Mouse (Mus musculus): ENCODE measurements around the gene Padi4. TPM values are rescaled to one million over a fixed set of nuclear protein-coding genes. Genes with fewer than 3 reads are reported as not detected.

Gene Padi4
- polyA plus RNA-seq, 1 experiment: 0.61 TPM

- peaks cover 29% of the 10 kb centered on the region for H3K4me1 ChIP-seq (ENCODE audit: control insufficient read depth, insufficient read depth, low read length)
- H3K27me3 ChIP-seq (ENCODE audit: control insufficient read depth, insufficient read depth, low read length): no peaks in the 10 kb centered on the region
- TF ChIP-seq CTCF (IDR thresholded peaks at IDR 0.05; ENCODE audit: control insufficient read depth, insufficient read depth, insufficient replicate concordance, low read depth, low read length): no peak
- TF ChIP-seq POLR2A (IDR thresholded peaks at IDR 0.05; ENCODE audit: control insufficient read depth, low read depth, low read length): no peak
- no peaks in the 10 kb centered on the region; the same call in 1 of the 2 replicates for H3K36me3 ChIP-seq (ENCODE audit: control insufficient read depth, insufficient read depth, low read length)
- H3K27ac ChIP-seq (ENCODE audit: control insufficient read depth, insufficient read depth, low read depth, low read length): peak overlapping the region; percentile 84
- peak overlapping the region; percentile 81 for H3K4me3 ChIP-seq (ENCODE audit: control insufficient read depth, low read depth, low read length)
These were observed 71.3 kb downstream of the Padi4 start for GRCm38 (mm10) chr4:140702611-140703327.

DNA sequence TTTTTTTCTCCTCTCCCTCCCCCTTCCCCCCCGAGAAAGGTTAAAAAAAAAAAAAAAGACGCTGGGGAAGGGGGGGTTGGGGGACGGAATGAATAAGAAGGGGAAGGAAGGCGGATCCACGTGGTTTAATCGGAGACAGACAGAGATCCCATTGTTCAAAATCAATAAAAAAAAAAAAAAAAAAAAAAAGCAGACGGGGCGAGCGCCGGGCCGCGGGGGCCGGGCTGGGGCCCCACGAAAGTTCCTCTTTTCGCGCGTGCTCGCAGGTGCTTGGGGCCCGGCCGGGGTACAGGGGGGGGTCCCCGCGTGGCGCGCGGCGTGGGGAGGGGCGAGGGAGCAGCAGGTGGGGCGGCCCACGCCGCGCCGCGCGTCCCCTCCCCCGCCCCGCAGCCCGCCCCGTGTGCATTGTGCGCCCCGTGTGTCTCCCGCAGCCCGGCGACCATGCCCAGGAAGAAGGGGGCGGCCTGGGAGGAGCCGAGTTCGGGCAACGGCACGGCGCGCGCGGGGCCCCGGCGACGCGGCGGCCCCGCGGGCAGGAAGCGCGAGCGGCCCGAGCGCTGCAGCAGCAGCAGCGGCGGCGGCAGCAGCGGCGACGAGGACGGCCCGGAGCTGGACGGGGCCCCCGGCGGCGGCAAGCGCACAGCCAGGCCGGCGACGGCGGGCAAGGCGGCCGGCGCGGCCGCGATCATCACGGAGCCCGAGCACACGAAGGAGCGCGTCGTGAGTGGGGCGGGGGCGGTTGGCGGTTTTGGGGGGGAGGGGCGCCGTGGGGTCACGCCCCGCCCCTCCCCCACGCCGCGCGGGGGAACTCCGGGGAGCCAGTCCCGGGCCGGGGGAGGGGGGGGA, 72.1 kb downstream of the Padi4 start:
- no peak for TF ChIP-seq CTCF (IDR thresholded peaks at IDR 0.05; ENCODE audit: control insufficient read depth, insufficient read depth, insufficient replicate concordance, low read depth, low read length)
- TF ChIP-seq POLR2A (IDR thresholded peaks at IDR 0.05; ENCODE audit: control insufficient read depth, low read depth, low read length): no peak
- Histone ChIP-seq H3K4me3 (ENCODE audit: control insufficient read depth, low read depth, low read length) (peak overlapping the region; percentile 91), H3K27ac (ENCODE audit: control insufficient read depth, insufficient read depth, low read depth, low read length) (peak overlapping the region; percentile 91), H3K4me1 (ENCODE audit: control insufficient read depth, insufficient read depth, low read length) (peaks cover 29% of the 10 kb centered on the region), H3K36me3 (ENCODE audit: control insufficient read depth, insufficient read depth, low read length) (no peaks in the 10 kb centered on the region; the same call in 1 of the 2 replicates), H3K27me3 (ENCODE audit: control insufficient read depth, insufficient read depth, low read length) (no peaks in the 10 kb centered on the region)

DNA sequence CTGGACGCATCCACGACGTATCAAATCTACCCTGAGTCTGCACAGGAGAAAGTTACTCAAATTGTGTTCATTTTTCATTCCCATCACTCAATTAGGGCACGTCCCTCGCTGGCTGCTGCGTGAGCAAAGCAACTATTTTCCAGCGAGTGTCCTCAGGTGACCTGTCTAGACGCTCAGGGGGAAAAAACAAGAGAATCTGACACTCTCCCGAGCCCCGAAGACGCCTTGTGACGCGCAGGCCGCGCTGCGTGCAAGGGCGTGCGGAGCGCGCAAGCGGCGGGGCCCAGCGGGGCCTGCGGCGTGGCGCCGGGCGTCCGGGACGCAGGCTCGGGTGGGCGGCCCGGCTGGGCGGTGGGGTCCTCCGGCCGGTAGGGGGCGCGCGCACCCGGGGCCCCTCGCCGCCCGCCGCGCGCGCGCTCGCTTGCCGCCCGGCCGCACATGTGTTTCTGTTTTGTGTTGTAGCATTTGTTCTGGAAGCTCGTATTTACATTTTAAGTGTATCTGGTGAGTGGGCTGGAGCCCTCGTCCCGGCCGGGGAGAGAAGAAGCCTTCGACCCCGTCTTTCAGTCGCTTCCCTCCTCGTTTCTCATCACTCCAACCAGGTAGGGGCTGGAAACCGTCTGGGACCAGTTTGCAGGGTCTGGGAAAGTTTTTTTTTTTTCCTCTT, 72.9 kb downstream of the Padi4 start:
- peak overlapping the region; percentile 92 for H3K27ac ChIP-seq (ENCODE audit: control insufficient read depth, insufficient read depth, low read depth, low read length)
- TF ChIP-seq POLR2A (IDR thresholded peaks at IDR 0.05; ENCODE audit: control insufficient read depth, low read depth, low read length) (no peak), CTCF (IDR thresholded peaks at IDR 0.05; ENCODE audit: control insufficient read depth, insufficient read depth, insufficient replicate concordance, low read depth, low read length) (peak; percentile 28; the same call in 1 of the 2 replicates)
- H3K4me1 ChIP-seq (ENCODE audit: control insufficient read depth, insufficient read depth, low read length): peaks cover 29% of the 10 kb centered on the region
- no peaks in the 10 kb centered on the region for H3K36me3 ChIP-seq (ENCODE audit: control insufficient read depth, insufficient read depth, low read length)
- H3K4me3 ChIP-seq (ENCODE audit: control insufficient read depth, low read depth, low read length): peak overlapping the region; percentile 91
- H3K27me3 ChIP-seq (ENCODE audit: control insufficient read depth, insufficient read depth, low read length): no peaks in the 10 kb centered on the region

- Histone ChIP-seq H3K27ac (ENCODE audit: control insufficient read depth, insufficient read depth, low read depth, low read length) (peak within 1 kb of the TSS; percentile 92), H3K27me3 (ENCODE audit: control insufficient read depth, insufficient read depth, low read length) (no peaks in the 10 kb centered on the region)
- TF ChIP-seq CTCF (IDR thresholded peaks at IDR 0.05; ENCODE audit: control insufficient read depth, insufficient read depth, insufficient replicate concordance, low read depth, low read length) (no peak), POLR2A (IDR thresholded peaks at IDR 0.05; ENCODE audit: control insufficient read depth, low read depth, low read length) (no peak)
These were observed 73.6 kb downstream of the Padi4 start, which contains the start of gene Rcc2 for GRCm38 (mm10) chr4:140700269-140701018. Gene Rcc2 (plus strand): TSS chr4:140700541.

GRCm38 (mm10) chr4:140699441-140700127, 74.5 kb downstream of the Padi4 start:
- Histone ChIP-seq H3K4me3 (ENCODE audit: control insufficient read depth, low read depth, low read length) (peak overlapping the region; percentile 40), H3K4me1 (ENCODE audit: control insufficient read depth, insufficient read depth, low read length) (peaks cover 29% of the 10 kb centered on the region), H3K36me3 (ENCODE audit: control insufficient read depth, insufficient read depth, low read length) (no peaks in the 10 kb centered on the region), H3K27me3 (ENCODE audit: control insufficient read depth, insufficient read depth, low read length) (no peaks in the 10 kb centered on the region), H3K27ac (ENCODE audit: control insufficient read depth, insufficient read depth, low read depth, low read length) (peak overlapping the region; percentile 21; the same call in 1 of the 2 replicates)
- TF ChIP-seq CTCF (IDR thresholded peaks at IDR 0.05; ENCODE audit: control insufficient read depth, insufficient read depth, insufficient replicate concordance, low read depth, low read length) (no peak), POLR2A (IDR thresholded peaks at IDR 0.05; ENCODE audit: control insufficient read depth, low read depth, low read length) (no peak)

More at GRCm38 (mm10) chr4:140700269-140701018, 73.6 kb downstream of the Padi4 start, which contains the start of gene Rcc2:
- H3K4me1 ChIP-seq (ENCODE audit: control insufficient read depth, insufficient read depth, low read length): peaks cover 29% of the 10 kb centered on the region
- no peaks in the 10 kb centered on the region for H3K36me3 ChIP-seq (ENCODE audit: control insufficient read depth, insufficient read depth, low read length)
- H3K4me3 ChIP-seq (ENCODE audit: control insufficient read depth, low read depth, low read length): peak within 1 kb of the TSS; percentile 91

Other genes with a start within 250 kb of the Padi4 start
- gene Arhgef10l, start 108.2 kb downstream of the Padi4 start, polyA plus RNA-seq (2012; rRNA removed): 5.9 and 7.2 TPM in 2 replicates
- 30.0 and 32.1 TPM in 2 replicates for gene Rcc2, start 73.7 kb downstream of the Padi4 start, polyA plus RNA-seq (2012; rRNA removed)
- 11.0 and 11.8 TPM in 2 replicates for gene Padi6, start 31.6 kb downstream of the Padi4 start, polyA plus RNA-seq (2012; rRNA removed)
- gene Padi3, start 36.4 kb upstream of the Padi4 start, polyA plus RNA-seq (2012; rRNA removed): 1.7 TPM in 2 replicates
- 0.47 and 0.58 TPM in 2 replicates for gene Padi1, start 71.5 kb upstream of the Padi4 start, polyA plus RNA-seq (2012; rRNA removed)
- gene Padi2, start 132.1 kb upstream of the Padi4 start, polyA plus RNA-seq (2012; rRNA removed): 1.8 and 1.9 TPM in 2 replicates
- gene Sdhb, start 187.0 kb upstream of the Padi4 start, polyA plus RNA-seq (2012; rRNA removed): 97.1 and 102 TPM in 2 replicates
- 40.8 and 41.6 TPM in 2 replicates for gene Atp13a2, start 212.6 kb upstream of the Padi4 start, polyA plus RNA-seq (2012; rRNA removed)
- gene Mfap2, start 236.2 kb upstream of the Padi4 start, polyA plus RNA-seq (2012; rRNA removed): 2.3 and 4.7 TPM in 2 replicates

Measured in testis, adult 2 months (tissue).